Mouse (Mus musculus) C2C12 (cell line): Measurements from ENCODE around the gene Psmc3. TPM values are rescaled to one million over a fixed set of nuclear protein-coding genes. Genes with fewer than 3 reads are reported as not detected.

Experiments used
- H3K27me3 ChIP-seq: one replicate; pipeline ENCODE4 v1.6.1; 2011; ENCODE audit not compliant: control insufficient read depth, insufficient read depth, insufficient read length
- H3K36me3 ChIP-seq: one replicate; pipeline ENCODE4 v1.6.1; 2011; ENCODE audit not compliant: control insufficient read depth, insufficient read depth
- H3K4me3 ChIP-seq: one replicate; pipeline ENCODE4 v1.5.1; 2011; ENCODE audit warnings: mild to moderate bottlenecking, control low read depth; ENCODE audit not compliant: poor library complexity, insufficient read depth, severe bottlenecking
- H3K79me2 ChIP-seq: one replicate; pipeline ENCODE4 v1.6.1; 2011; ENCODE audit not compliant: control insufficient read depth, insufficient read depth
- H3K79me3 ChIP-seq: one replicate; pipeline ENCODE4 v1.6.1; 2011; ENCODE audit warnings: low read depth, control low read depth
- H3ac ChIP-seq: one replicate; pipeline ENCODE3; 2011; ENCODE audit warnings: low read depth; ENCODE audit not compliant: control insufficient read depth, insufficient read length
- CEBPB ChIP-seq: IDR thresholded peaks from one replicate; pipeline ENCODE4 v1.6.1; 2011; ENCODE audit warnings: low read depth, mild to moderate bottlenecking, control low read depth, moderate library complexity
- CTCF ChIP-seq: IDR thresholded peaks from one replicate; pipeline ENCODE4 v1.5.1; 2011; ENCODE audit not compliant: control insufficient read depth, insufficient read depth, insufficient read length
- FOSL1 ChIP-seq: IDR thresholded peaks from one replicate; pipeline ENCODE4 v1.8.0; 2011; ENCODE audit warnings: mild to moderate bottlenecking, low read length; ENCODE audit not compliant: poor library complexity, insufficient read depth, severe bottlenecking
- MAX ChIP-seq: IDR thresholded peaks from one replicate; pipeline ENCODE4 v1.6.1; 2011; ENCODE audit warnings: mild to moderate bottlenecking, control low read depth
- MYOD1 ChIP-seq: IDR thresholded peaks from one replicate; pipeline ENCODE4 v1.6.1; 2011; ENCODE audit warnings: low read depth; ENCODE audit not compliant: control insufficient read depth, insufficient read length
- MYOG ChIP-seq: IDR thresholded peaks from one replicate; pipeline ENCODE4 v1.6.1; 2011; ENCODE audit not compliant: control insufficient read depth, insufficient read length; ENCODE audit errors: extremely low read depth
- USF1 ChIP-seq: IDR thresholded peaks from one replicate; pipeline ENCODE4 v1.6.1; 2011; ENCODE audit warnings: low read depth, mild to moderate bottlenecking, control low read depth, moderate library complexity
- polyA plus RNA-seq: library from polyadenylated mRNA; unstranded; fragments of >200 nt; fragmentation: generic; extraction: Trizol; gene quantifications from one replicate; pipeline ENCODE4 v1.2.1, GENCODE M21; 2012; ENCODE audit warnings: missing spikeins

Gene Psmc3
- polyA plus RNA-seq, 1 experiment: 367 TPM

GRCm38 (mm10) chr2:91070076-91070800 is 16.4 kb downstream of the Psmc3 start, which contains the start of gene Slc39a13:
Gene Slc39a13 (minus strand): TSS chr2:91070417.
- peak; percentile 64 for TF ChIP-seq MAX
- no peak for TF ChIP-seq MYOD1
- peak; percentile 99 for TF ChIP-seq CTCF
- peaks cover 7% of the 10 kb centered on the region for H3K79me3 ChIP-seq
- peak within 1 kb of the TSS; percentile 86 for H3ac ChIP-seq
- peak within 1 kb of the TSS; percentile 75 for H3K4me3 ChIP-seq
- no peaks in the 10 kb centered on the region for H3K27me3 ChIP-seq
- H3K79me2 ChIP-seq: peaks cover 40% of the 10 kb centered on the region
- H3K36me3 ChIP-seq: peaks cover 19% of the 10 kb centered on the region

- peaks cover 16% of the 10 kb centered on the region for H3K36me3 ChIP-seq
- peak overlapping the region; percentile 26 for H3K4me3 ChIP-seq
- no peak for TF ChIP-seq MAX
- no peak for TF ChIP-seq FOSL1
- TF ChIP-seq MYOG: no peak
- no peak for TF ChIP-seq USF1
- no peak for TF ChIP-seq CEBPB
- no peak for TF ChIP-seq MYOD1
- TF ChIP-seq CTCF: no peak
- H3K79me2 ChIP-seq: peaks cover 39% of the 10 kb centered on the region
- H3K27me3 ChIP-seq: no peaks in the 10 kb centered on the region
- peak overlapping the region; percentile 52 for H3ac ChIP-seq
- H3K79me3 ChIP-seq: peaks cover 7% of the 10 kb centered on the region
These were observed 17.2 kb downstream of the Psmc3 start for GRCm38 (mm10) chr2:91071059-91071458.

- H3K4me3 ChIP-seq: no peak overlapping the region
- peaks cover 7% of the 10 kb centered on the region for H3K79me3 ChIP-seq
- TF ChIP-seq FOSL1 (no peak), MYOD1 (no peak), MAX (no peak)
- H3ac ChIP-seq: no peak overlapping the region
- H3K27me3 ChIP-seq: no peaks in the 10 kb centered on the region
- H3K36me3 ChIP-seq: peaks cover 6% of the 10 kb centered on the region
- peaks cover 29% of the 10 kb centered on the region for H3K79me2 ChIP-seq
These were observed 18.3 kb downstream of the Psmc3 start for GRCm38 (mm10) chr2:91072092-91072491.

- TF ChIP-seq MYOG: no peak
- no peak for TF ChIP-seq MAX
- TF ChIP-seq MYOD1: no peak
- no peak for TF ChIP-seq CTCF
- TF ChIP-seq CEBPB: no peak
- TF ChIP-seq USF1: no peak
- no peak for TF ChIP-seq FOSL1
- no peaks in the 10 kb centered on the region for H3K79me2 ChIP-seq
- no peaks in the 10 kb centered on the region for H3K36me3 ChIP-seq
- no peak overlapping the region for H3K4me3 ChIP-seq
- H3K27me3 ChIP-seq: peaks cover 11% of the 10 kb centered on the region
- H3K79me3 ChIP-seq: no peaks in the 10 kb centered on the region
- no peak overlapping the region for H3ac ChIP-seq
These were observed 24.1 kb downstream of the Psmc3 start for GRCm38 (mm10) chr2:91077957-91078313.

GRCm38 (mm10) chr2:91078314-91079025 is 24.7 kb downstream of the Psmc3 start:
- TF ChIP-seq USF1 (no peak), MYOG (no peak), MYOD1 (no peak), FOSL1 (no peak), CEBPB (no peak), MAX (no peak), CTCF (no peak)
- H3K36me3 ChIP-seq: no peaks in the 10 kb centered on the region
- H3ac ChIP-seq: peak overlapping the region; percentile 15
- H3K79me2 ChIP-seq: no peaks in the 10 kb centered on the region
- H3K4me3 ChIP-seq: no peak overlapping the region
- peaks cover 11% of the 10 kb centered on the region for H3K27me3 ChIP-seq
- H3K79me3 ChIP-seq: no peaks in the 10 kb centered on the region

- Histone ChIP-seq H3K27me3 (peaks cover 11% of the 10 kb centered on the region), H3K79me2 (no peaks in the 10 kb centered on the region), H3K36me3 (no peaks in the 10 kb centered on the region), H3ac (no peak overlapping the region), H3K79me3 (no peaks in the 10 kb centered on the region), H3K4me3 (no peak overlapping the region)
- TF ChIP-seq USF1 (no peak), FOSL1 (no peak), CEBPB (no peak), MYOG (no peak), MYOD1 (no peak), CTCF (no peak), MAX (no peak)
These were observed 25.2 kb downstream of the Psmc3 start for GRCm38 (mm10) chr2:91079026-91079384.
